Mouse (Mus musculus) liver, embryonic 14.5 days (tissue): Measurements from ENCODE around the gene Nbas. TPM values are rescaled to one million over a fixed set of nuclear protein-coding genes. Genes with fewer than 3 reads are reported as not detected.

Source experiments
- ATAC-seq: fragments of 200-750 bp; cut with Nextera tagmentation; 2 replicates; pipeline ENCODE4 v1.8.0; 2017; ENCODE audit warnings: moderate number of reproducible peaks, mild to moderate bottlenecking, moderate library complexity; ENCODE audit not compliant: insufficient read depth
- DNase-seq, 3 experiments: peaks; one replicate each; pipeline ENCODE4 v3.0.0-alpha.2; 2012 to 2013; ENCODE audit warnings: low read depth in 3 of 3, low spot score in 3 of 3
- H3K27ac ChIP-seq: fragments of 300-500 bp; sonication (generic); 2 replicates; pipeline ENCODE4 v1.5.1; 2014; ENCODE audit warnings: moderate library complexity, mild to moderate bottlenecking, control low read depth, inconsistent platforms
- H3K27me3 ChIP-seq: fragments of 300-500 bp; sonication (generic); 2 replicates; pipeline ENCODE4 v1.6.1; 2014; ENCODE audit warnings: mild to moderate bottlenecking, low read length, moderate library complexity; ENCODE audit not compliant: control insufficient read depth, insufficient read depth
- H3K36me3 ChIP-seq: fragments of 300-500 bp; sonication (generic); replicated peaks from 2 replicates; pipeline ENCODE4 v1.6.1; 2014; ENCODE audit warnings: low read depth; ENCODE audit not compliant: control insufficient read depth, insufficient read depth
- H3K4me1 ChIP-seq, 2 experiments: fragments of 200-500 bp in 1 of 2; fragments of 300-500 bp in 1 of 2; sonication (generic) in 1 of 2; replicated peaks; 2 replicates each; pipeline ENCODE4 v1.6.1; 2012 to 2014; ENCODE audit warnings: antibody characterized with exemption in 1 of 2, inconsistent platforms in 1 of 2, low read length in 1 of 2; ENCODE audit not compliant: control insufficient read depth in 2 of 2, insufficient read depth in 2 of 2
- H3K4me2 ChIP-seq: fragments of 300-500 bp; sonication (generic); 2 replicates; pipeline ENCODE4 v1.6.1; 2014; ENCODE audit warnings: low read depth, mild to moderate bottlenecking, control low read depth, moderate library complexity
- H3K4me3 ChIP-seq, 2 experiments: fragments of 200-500 bp in 1 of 2; fragments of 300-500 bp in 1 of 2; sonication (generic) in 1 of 2; 2 replicates each; pipeline ENCODE4 v1.5.1; 2012 to 2014; ENCODE audit warnings: low read depth in 2 of 2, low read length in 2 of 2, mild to moderate bottlenecking in 2 of 2, control low read depth in 1 of 2, inconsistent platforms in 1 of 2, moderate library complexity in 1 of 2; ENCODE audit not compliant: insufficient read depth in 1 of 2
- H3K9ac ChIP-seq: fragments of 300-500 bp; sonication (generic); replicated peaks from 2 replicates; pipeline ENCODE4 v1.6.1; 2014; ENCODE audit warnings: mild to moderate bottlenecking, control low read depth, moderate library complexity
- H3K9me3 ChIP-seq: fragments of 300-500 bp; sonication (generic); 2 replicates; pipeline ENCODE4 v1.6.1; 2016; ENCODE audit warnings: low read length, mixed read lengths; ENCODE audit not compliant: control insufficient read depth
- CTCF ChIP-seq: IDR thresholded peaks from 2 replicates; pipeline ENCODE4 v1.5.1; 2016; ENCODE audit warnings: antibody characterized with exemption, low read depth, control low read depth
- EP300 ChIP-seq: IDR thresholded peaks from 2 replicates; pipeline ENCODE4 v1.6.1; 2016; ENCODE audit warnings: antibody characterized with exemption, low read depth
- WGBS: fragments of 180-500 bp; shearing (Covaris S2); extraction: QIAGEN DNeasy Blood & Tissue Kit; methylation state at CpG from one replicate; pipeline ENCODE4 v1.1.7; 2014; ENCODE audit not compliant: insufficient replicate concordance; 5-methylcytosine and 5-hydroxymethylcytosine counted together
- polyA plus RNA-seq, 2 experiments: library from polyadenylated mRNA; depleted of rRNA in 1 of 2; stranded (reverse) in 1 of 2; unstranded in 1 of 2; fragments of >200 nt; fragmentation: Nextera tagmentation in 1 of 2; extraction: Ambion mirVana in 1 of 2; gene quantifications; 2 replicates each; pipeline versions ENCODE4 v1.2.1 to v1.2.3; 2012 to 2014

Gene Nbas
- polyA plus RNA-seq, 2 experiments, result 4.9 to 5.2 TPM

GRCm38 (mm10) chr12:13356769-13357168 is 87.8 kb downstream of the Nbas start:
- no peaks in the 10 kb centered on the region; the same call in 1 of the 2 replicates for H3K36me3 ChIP-seq
- no peaks in the 10 kb centered on the region for H3K9me3 ChIP-seq
- no peak overlapping the region for H3K4me3 ChIP-seq
- H3K9ac ChIP-seq, result no peak overlapping the region
- no peak for ATAC-seq
- TF ChIP-seq EP300, result no peak
- TF ChIP-seq CTCF, result no peak
- no peaks in the 10 kb centered on the region for H3K27me3 ChIP-seq
- H3K27ac ChIP-seq, result no peak overlapping the region
- 71% methylated on average over 7 of the region's 7 CpGs for WGBS
- no peak overlapping the region for H3K4me2 ChIP-seq
- DNase-seq, result no peak
- no peaks in the 10 kb centered on the region for H3K4me1 ChIP-seq

DNA sequence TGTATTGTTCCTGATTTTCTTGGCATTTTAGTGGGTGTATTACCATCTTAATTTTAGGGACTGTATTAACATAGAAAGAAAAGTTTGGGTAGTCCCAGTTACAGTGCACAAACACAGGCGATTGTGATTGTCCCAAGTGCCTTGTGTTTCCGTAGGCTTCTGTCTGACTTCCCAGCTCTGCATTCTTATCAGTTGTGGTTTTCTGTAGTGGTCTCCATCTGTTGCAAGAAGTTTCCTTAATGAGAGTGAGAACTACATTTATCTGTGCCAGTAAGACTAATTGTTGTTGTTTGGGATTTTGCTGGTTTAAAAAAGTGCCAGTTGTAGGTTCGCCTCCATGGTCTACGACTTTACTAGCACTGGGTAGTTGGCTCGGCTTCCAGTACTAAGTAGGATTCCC is 88.3 kb downstream of the Nbas start:
- no peak for TF ChIP-seq EP300
- TF ChIP-seq CTCF, result no peak
- H3K27ac ChIP-seq, result no peak overlapping the region
- no peak overlapping the region for H3K9ac ChIP-seq
- H3K4me3 ChIP-seq, result no peak overlapping the region
- H3K4me2 ChIP-seq, result no peak overlapping the region
- no peak for DNase-seq
- ATAC-seq, result no peak
- H3K4me1 ChIP-seq, result no peaks in the 10 kb centered on the region
- WGBS, result 25% methylated on average over 5 of the region's 5 CpGs
- H3K36me3 ChIP-seq, result no peaks in the 10 kb centered on the region; the same call in 1 of the 2 replicates
- no peaks in the 10 kb centered on the region for H3K9me3 ChIP-seq
- no peaks in the 10 kb centered on the region for H3K27me3 ChIP-seq

- ATAC-seq, result no peak
- H3K9ac ChIP-seq, result no peak overlapping the region
Observed at GRCm38 (mm10) chr12:13358849-13359248, 89.9 kb downstream of the Nbas start.

GRCm38 (mm10) chr12:13360183-13360811 is 91.4 kb downstream of the Nbas start:
- Histone ChIP-seq H3K27ac (no peak overlapping the region), H3K4me3 (no peak overlapping the region), H3K4me2 (no peak overlapping the region), H3K27me3 (no peaks in the 10 kb centered on the region), H3K36me3 (no peaks in the 10 kb centered on the region; the same call in 1 of the 2 replicates), H3K4me1 (no peaks in the 10 kb centered on the region), H3K9me3 (no peaks in the 10 kb centered on the region), H3K9ac (no peak overlapping the region)
- WGBS, result 53% methylated on average over 7 of the region's 7 CpGs
- ATAC-seq (no peak), DNase-seq (no peak)
- TF ChIP-seq CTCF (no peak), EP300 (no peak)

More at GRCm38 (mm10) chr12:13358849-13359248, 89.9 kb downstream of the Nbas start:
- no peak for DNase-seq
- H3K9me3 ChIP-seq, result no peaks in the 10 kb centered on the region
- H3K4me2 ChIP-seq, result no peak overlapping the region
- H3K4me1 ChIP-seq, result no peaks in the 10 kb centered on the region
- WGBS, result 44% methylated on average over 4 of the region's 4 CpGs
- no peaks in the 10 kb centered on the region for H3K27me3 ChIP-seq
- no peak overlapping the region for H3K27ac ChIP-seq
- TF ChIP-seq EP300 (no peak), CTCF (no peak)
- no peak overlapping the region for H3K4me3 ChIP-seq
- no peaks in the 10 kb centered on the region; the same call in 1 of the 2 replicates for H3K36me3 ChIP-seq

DNA sequence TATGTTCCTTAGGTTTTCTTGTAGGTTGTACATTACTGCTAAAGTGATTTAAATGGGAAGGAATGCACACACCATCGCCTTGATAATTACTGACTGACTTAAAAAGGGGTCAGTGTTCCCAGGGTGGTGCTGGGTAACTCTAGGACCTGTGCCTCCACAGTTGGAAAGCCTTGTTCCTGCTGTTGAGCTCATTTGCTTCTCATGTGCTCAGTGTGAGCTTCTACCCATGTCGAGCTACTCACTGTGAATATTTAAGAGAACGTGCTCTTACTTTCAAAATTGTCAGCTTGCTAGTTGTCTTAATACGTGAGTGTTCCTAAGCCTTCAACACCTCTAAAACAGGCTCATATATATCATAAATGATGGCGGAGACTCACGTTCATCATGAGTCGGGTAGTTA is 112.6 kb downstream of the Nbas start:
- Histone ChIP-seq H3K4me1 (no peaks in the 10 kb centered on the region), H3K27me3 (no peaks in the 10 kb centered on the region), H3K4me3 (no peak overlapping the region), H3K9me3 (no peaks in the 10 kb centered on the region), H3K27ac (no peak overlapping the region), H3K9ac (no peak overlapping the region), H3K36me3 (no peaks in the 10 kb centered on the region), H3K4me2 (no peak overlapping the region)
- ATAC-seq, result no peak
- DNase-seq, result no peak
- 75% methylated on average over 7 of the region's 7 CpGs for WGBS
- TF ChIP-seq EP300 (no peak), CTCF (no peak)
